ENCODE assay signal across 22 mouse cellular contexts in genomic region chr15:26269596-26269995, GRCm38 (mm10). TPM values are rescaled to one million over a fixed set of nuclear protein-coding genes. Genes with fewer than 3 reads are reported as not detected.
A peak's percentile ranks its signal among the peaks of the same experiment; 100 is the strongest.
DNase-seq lines count a peak whose midpoint lies in the region; ATAC-seq and TF ChIP-seq lines count a peak whose summit lies in the region.
"Had no signal": no experiment of that assay in that cellular context is flagged by ENCODE, and none has a peak within 500 bp of the region (broad histone marks: within the 10 kb centered on the region; RNA-seq: fewer than 3 reads in every experiment).

No protein-coding gene starts in this region.

- no peak overlapping the region for H3K4me3 ChIP-seq in hindbrain, embryonic 14.5 days (replicated peaks; ENCODE audit: low read length)
- H3K4me3 ChIP-seq in hindbrain, postnatal 0 days (ENCODE audit: low read length), result no peak overlapping the region
- H3K4me3 ChIP-seq in CH12.LX (replicated peaks in 1 of 3; ENCODE audit: low read depth in 2 of 3, low read length in 2 of 3, poor library complexity in 1 of 3), result no peak overlapping the region
- no peak overlapping the region for H3K4me3 ChIP-seq in kidney, embryonic 15.5 days (replicated peaks)

- in situ Hi-C loops in CH12.LX (cut with MboI; ENCODE audit: low pct_ligation_motif_present, low pct_unique_long_range_greater_than_20kb, low sequenced_read_pairs), result no loop called here

- no peak overlapping the region for H3K9ac ChIP-seq in hindbrain, embryonic 14.5 days
- H3K9ac ChIP-seq in hindbrain, postnatal 0 days (replicated peaks; ENCODE audit: low read length), result no peak overlapping the region
- no peak overlapping the region for H3K9ac ChIP-seq in CH12.LX (ENCODE audit: insufficient read depth, low read depth)
- no peak overlapping the region for H3K9ac ChIP-seq in kidney, embryonic 15.5 days

- no peak overlapping the region for H3K4me2 ChIP-seq in hindbrain, embryonic 14.5 days (replicated peaks)
- H3K4me2 ChIP-seq in hindbrain, postnatal 0 days (ENCODE audit: low read depth, low read length), result no peak overlapping the region
- H3K4me2 ChIP-seq in CH12.LX (ENCODE audit: insufficient read depth, low read depth, poor library complexity, severe bottlenecking), result no peak overlapping the region
- no peak overlapping the region for H3K4me2 ChIP-seq in kidney, embryonic 15.5 days

- peak; percentile 92 for TF ChIP-seq EP300 in CH12.LX (IDR thresholded peaks at IDR 0.05; ENCODE audit: low read length)

- H3K79me2 ChIP-seq in CH12.LX (replicated peaks; ENCODE audit: control insufficient read depth, extremely low read depth, insufficient read depth, poor library complexity, severe bottlenecking), result no peaks in the 10 kb centered on the region

- ATAC-seq in hindbrain, embryonic 14.5 days (ENCODE audit: low FRiP score), result no peak
- no peak for ATAC-seq in hindbrain, postnatal 0 days
- no peak for ATAC-seq in megakaryocyte progenitor cell, adult 5-6 weeks (replicated peaks; ENCODE audit: poor library complexity)
- no peak for ATAC-seq in kidney, embryonic 15.5 days (replicated peaks; ENCODE audit: low FRiP score)
- ATAC-seq: activated CD4-positive, CD25-positive, alpha-beta regulatory T cell, adult 4 months; CD4-positive, CD25-positive, alpha-beta regulatory T cell, adult 4 months; Patski had no signal

- dilution Hi-C loops in CH12.LX (cut with MboI; ENCODE audit: extremely low pct_ligation_motif_present, extremely low pct_unique_long_range_greater_than_20kb, low sequenced_read_pairs), result no loop called here

- no peaks in the 10 kb centered on the region for H3K27me3 ChIP-seq in hindbrain, embryonic 14.5 days (ENCODE audit: control insufficient read depth, insufficient read depth, low read length)
- no peaks in the 10 kb centered on the region for H3K27me3 ChIP-seq in hindbrain, postnatal 0 days (ENCODE audit: insufficient read depth, low read length)
- no peaks in the 10 kb centered on the region for H3K27me3 ChIP-seq in CH12.LX (replicated peaks)
- no peaks in the 10 kb centered on the region for H3K27me3 ChIP-seq in kidney, embryonic 15.5 days

- 92% methylated on average over 4 of the region's 4 CpGs for WGBS in hindbrain, embryonic 14.5 days
- WGBS in hindbrain, postnatal 0 days, result 86% methylated on average over 4 of the region's 4 CpGs
- WGBS in kidney, embryonic 15.5 days, result 83% methylated on average over 4 of the region's 4 CpGs

- H3K4me1 ChIP-seq in hindbrain, embryonic 14.5 days (replicated peaks; ENCODE audit: control insufficient read depth, insufficient read depth, low read length), result no peaks in the 10 kb centered on the region
- no peaks in the 10 kb centered on the region for H3K4me1 ChIP-seq in hindbrain, postnatal 0 days (ENCODE audit: insufficient read depth, low read length)
- H3K4me1 ChIP-seq in CH12.LX (ENCODE audit: control insufficient read depth in 1 of 2, insufficient read depth in 2 of 2), result peaks cover 0 to 15% of the 10 kb centered on the region in 2 experiments; a peak in 3 of 4 replicates
- H3K4me1 ChIP-seq in kidney, embryonic 15.5 days, result no peaks in the 10 kb centered on the region

- H3K36me3 ChIP-seq in hindbrain, embryonic 14.5 days (replicated peaks; ENCODE audit: control insufficient read depth, insufficient read depth), result no peaks in the 10 kb centered on the region
- no peaks in the 10 kb centered on the region for H3K36me3 ChIP-seq in hindbrain, postnatal 0 days (ENCODE audit: insufficient read depth, low read length)
- H3K36me3 ChIP-seq in CH12.LX (replicated peaks in 1 of 2; ENCODE audit: control insufficient read depth in 1 of 2, insufficient read depth in 1 of 2, low read length in 1 of 2), result no peaks in the 10 kb centered on the region
- H3K36me3 ChIP-seq in kidney, embryonic 15.5 days, result no peaks in the 10 kb centered on the region
- H3K36me3 ChIP-seq: G1E had no signal

- H3K9me3 ChIP-seq in hindbrain, embryonic 14.5 days (ENCODE audit: control insufficient read depth, low read length), result no peaks in the 10 kb centered on the region
- no peaks in the 10 kb centered on the region for H3K9me3 ChIP-seq in hindbrain, postnatal 0 days (ENCODE audit: low read length)
- H3K9me3 ChIP-seq in CH12.LX (replicated peaks; ENCODE audit: low read length), result no peaks in the 10 kb centered on the region
- H3K9me3 ChIP-seq in kidney, embryonic 15.5 days (replicated peaks), result no peaks in the 10 kb centered on the region
- H3K9me3 ChIP-seq: G1E had no signal

- TF ChIP-seq CTCF in hindbrain, postnatal 0 days (IDR thresholded peaks at IDR 0.05; ENCODE audit: low read depth), result no peak
- TF ChIP-seq CTCF in CH12.LX (conservative IDR thresholded peaks at IDR 0.05 in 1 of 2, IDR thresholded peaks at IDR 0.05 in 1 of 2; ENCODE audit: low read depth in 2 of 2, low read length in 2 of 2), result no peak

- no peak for TF ChIP-seq RAD21 in CH12.LX (IDR thresholded peaks at IDR 0.05; ENCODE audit: low read depth, low read length)

- no peak overlapping the region for H3K27ac ChIP-seq in hindbrain, embryonic 14.5 days
- H3K27ac ChIP-seq in hindbrain, postnatal 0 days, result no peak overlapping the region
- no peak overlapping the region for H3K27ac ChIP-seq in CH12.LX (ENCODE audit: insufficient read depth, low read depth)
- no peak overlapping the region for H3K27ac ChIP-seq in kidney, embryonic 15.5 days

- no peak for TF ChIP-seq POLR2A in CH12.LX (IDR thresholded peaks at IDR 0.05; ENCODE audit: low read depth, low read length)

- peak; percentile 3 for DNase-seq in hindbrain, embryonic 14.5 days (ENCODE audit: low spot score)
- DNase-seq in hindbrain, postnatal 0 days (ENCODE audit: low spot score), result no peak
- DNase-seq in 416B (ENCODE audit: low read depth), result peak; percentile 12
- DNase-seq in CH12.LX (ENCODE audit: extremely low read depth), result peak; percentile 62
- DNase-seq: adrenal gland, adult 2 months; adrenal gland, adult 8-10 months; adrenal gland, postnatal 10 days; adrenal gland, postnatal 14 days; adrenal gland, postnatal 25 days; adrenal gland, postnatal 36 days; B cell, adult 2 months; cerebellum, adult 11 months; cerebellum, adult 11-12 months; cerebellum, adult 18-20 months; cerebellum, adult 8-10 months had no signal

TF ChIP-seq in CH12.LX, 34 proteins besides CTCF, POLR2A, EP300 and RAD21 (continues in another document):
- TF ChIP-seq ELF1 (IDR thresholded peaks at IDR 0.05; ENCODE audit: low read depth, low read length) (no peak), MXI1 (IDR thresholded peaks at IDR 0.05; ENCODE audit: low read depth, low read length) (no peak), PAX5 (IDR thresholded peaks at IDR 0.05; ENCODE audit: low read length) (no peak), UBTF (IDR thresholded peaks at IDR 0.05; ENCODE audit: low read depth, low read length) (no peak), MAFK (IDR thresholded peaks at IDR 0.05; ENCODE audit: insufficient replicate concordance, low read length) (peak; percentile 42; the same call in 1 of the 2 replicates), ETS1 (conservative IDR thresholded peaks at IDR 0.05; ENCODE audit: low read depth, low read length) (peak; percentile 83), KAT2A (IDR thresholded peaks at IDR 0.05; ENCODE audit: insufficient replicate concordance, low read length) (no peak), GABPA (IDR thresholded peaks at IDR 0.05; ENCODE audit: insufficient replicate concordance, low read depth, low read length) (no peak), ZMIZ1 (IDR thresholded peaks at IDR 0.05; ENCODE audit: low read depth, low read length) (no peak), JUN (IDR thresholded peaks at IDR 0.05; ENCODE audit: insufficient read depth, low read depth, low read length) (peak; percentile 93), IRF4 (IDR thresholded peaks at IDR 0.05; ENCODE audit: low read depth, low read length) (peak; percentile 83), MAZ (IDR thresholded peaks at IDR 0.05; ENCODE audit: low read depth, low read length) (0 out of 2 replicates have a peak, but pooled peaks have one; percentile 44), JUND (conservative IDR thresholded peaks at IDR 0.05; ENCODE audit: low read depth, low read length) (peak; percentile 93), ZKSCAN1 (IDR thresholded peaks at IDR 0.05; ENCODE audit: borderline replicate concordance, low read depth, low read length) (no peak), ZC3H11A (IDR thresholded peaks at IDR 0.05; ENCODE audit: low read depth, low read length) (no peak), SIN3A (IDR thresholded peaks at IDR 0.05; ENCODE audit: low read length) (no peak), BHLHE40 (IDR thresholded peaks at IDR 0.05; ENCODE audit: low read depth, low read length) (peak; percentile 63), NELFE (IDR thresholded peaks at IDR 0.05; ENCODE audit: low read depth, low read length) (no peak), TBP (conservative IDR thresholded peaks at IDR 0.05; ENCODE audit: low read depth, low read length) (no peak), E2F4 (IDR thresholded peaks at IDR 0.05; ENCODE audit: insufficient replicate concordance, low read depth, low read length) (no peak), NRF1 (IDR thresholded peaks at IDR 0.05; ENCODE audit: low read depth, low read length) (no peak), ZNF384 (IDR thresholded peaks at IDR 0.05; ENCODE audit: low read depth, low read length) (no peak), SMC3 (IDR thresholded peaks at IDR 0.05; ENCODE audit: low read depth, low read length) (no peak), MAX (IDR thresholded peaks at IDR 0.05; ENCODE audit: low read length) (no peak), USF2 (conservative IDR thresholded peaks at IDR 0.05; ENCODE audit: low read depth, low read length) (no peak), USF1 (IDR thresholded peaks at IDR 0.05; ENCODE audit: low read depth, low read length) (no peak), CHD1 (IDR thresholded peaks at IDR 0.05; ENCODE audit: low read depth, low read length) (no peak), TCF12 (IDR thresholded peaks at IDR 0.05; ENCODE audit: low read depth, low read length) (peak; percentile 62; the same call in 1 of the 2 replicates), MEF2A (IDR thresholded peaks at IDR 0.05; ENCODE audit: borderline replicate concordance, low read depth, low read length) (peak; percentile 33; the same call in 1 of the 2 replicates)

RNA-seq across cellular contexts. Expression of gene March11, which starts 39.3 kb away (rescaled TPM):
- polyA plus RNA-seq in hindbrain, embryonic 14.5 days (2014; fragmentation: Nextera tagmentation; extraction: Ambion mirVana), result 12.0 and 16.9 TPM in 2 replicates
- 8.2 and 11.5 TPM in 2 replicates for total RNA-seq in hindbrain, postnatal 0 days (2014; rRNA removed)
- 8.7 and 9.7 TPM in 2 replicates for polyA plus RNA-seq in hindbrain, postnatal 0 days (2015; fragmentation: Nextera tagmentation; extraction: Ambion mirVana)
- not detected in 2 replicates for total RNA-seq in CH12.LX (2012; rRNA removed)
- total RNA-seq in CH12.LX (2014; rRNA removed), result not detected in 2 replicates
- polyA plus RNA-seq in CH12.LX (2012; ENCODE audit: insufficient read length, low read depth), result not detected in 2 replicates
- not detected in 2 replicates for total RNA-seq in megakaryocyte progenitor cell, adult 5-6 weeks (2015)
- not detected in 2 replicates for total RNA-seq in megakaryocyte progenitor cell, adult 5-6 weeks (2017)
- 0.51 and 0.67 TPM in 2 replicates for polyA plus RNA-seq in kidney, embryonic 15.5 days (2015; fragmentation: Nextera tagmentation; extraction: Ambion mirVana)
- total RNA-seq: MEL had no signal
- polyA plus RNA-seq: activated CD4-positive, CD25-positive, alpha-beta regulatory T cell, adult 4 months; G1E had no signal
